Mouse (Mus musculus): ENCODE results near the gene Gabarapl1.

DNA sequence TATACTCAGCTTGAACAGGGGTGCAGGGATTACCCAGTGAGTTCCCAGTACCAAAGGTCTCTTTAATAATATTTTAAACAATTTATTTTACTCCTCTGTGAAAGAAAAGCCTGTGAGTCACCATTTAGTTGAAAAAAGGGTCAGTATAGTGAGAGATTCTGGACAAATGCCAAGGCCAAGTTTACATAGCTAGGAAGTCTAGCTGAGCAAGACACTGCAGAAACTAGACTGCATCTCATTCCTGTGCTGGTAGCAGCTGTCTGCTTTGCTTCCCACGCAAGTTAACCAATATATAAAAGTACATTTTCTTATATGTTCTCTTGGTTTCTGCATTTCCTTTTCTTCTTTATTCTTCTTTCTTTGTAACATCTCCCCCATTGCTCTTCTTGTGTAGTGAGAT is 19.6 kb upstream of the Gabarapl1 start:
- no peak for TF ChIP-seq CHD2 (IDR thresholded peaks at IDR 0.05; ENCODE audit: low read length)
- no peak for TF ChIP-seq IRF4 (IDR thresholded peaks at IDR 0.05; ENCODE audit: low read depth, low read length)
- TF ChIP-seq POLR2A (IDR thresholded peaks at IDR 0.05; ENCODE audit: low read depth, low read length), result no peak
- no peak for TF ChIP-seq MAX (IDR thresholded peaks at IDR 0.05; ENCODE audit: low read length)
- TF ChIP-seq CTCF (conservative IDR thresholded peaks at IDR 0.05 in 1 of 2, IDR thresholded peaks at IDR 0.05 in 1 of 2; ENCODE audit: low read depth in 2 of 2, low read length in 2 of 2), result no peak
- no peak for TF ChIP-seq ZKSCAN1 (IDR thresholded peaks at IDR 0.05; ENCODE audit: borderline replicate concordance, low read depth, low read length)
- no peak for TF ChIP-seq RAD21 (IDR thresholded peaks at IDR 0.05; ENCODE audit: low read depth, low read length)
- no peak for TF ChIP-seq ZNF384 (IDR thresholded peaks at IDR 0.05; ENCODE audit: low read depth, low read length)
- TF ChIP-seq JUN (IDR thresholded peaks at IDR 0.05; ENCODE audit: insufficient read depth, low read depth, low read length), result no peak
- no peak for TF ChIP-seq KAT2A (IDR thresholded peaks at IDR 0.05; ENCODE audit: insufficient replicate concordance, low read length)

All from CH12.LX (cell line).